ENCODE assay signal across 27 mouse cellular contexts in the genomic region with DNA sequence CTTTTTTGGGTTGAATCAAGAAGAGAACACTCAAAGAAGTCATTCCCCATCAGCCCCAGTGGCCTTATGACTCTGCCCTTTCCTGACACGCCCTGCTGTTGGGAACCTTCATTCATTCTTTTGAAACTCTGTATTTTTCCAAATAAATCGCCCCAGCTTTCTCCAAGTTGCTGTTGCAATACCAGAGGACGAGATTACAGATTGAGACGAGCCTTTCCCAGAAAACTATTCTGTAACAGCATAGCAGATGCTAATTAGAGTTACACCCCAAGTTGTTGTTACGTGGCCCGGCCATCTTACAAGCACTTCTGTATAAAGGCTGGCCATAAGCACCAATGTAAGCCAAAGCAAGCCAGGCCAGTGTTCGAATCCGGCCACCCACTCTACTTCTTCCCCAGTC. TPM values are rescaled to one million over a fixed set of nuclear protein-coding genes. Genes with fewer than 3 reads are reported as not detected.
DNase-seq lines count a peak whose midpoint lies in the region; ATAC-seq and TF ChIP-seq lines count a peak whose summit lies in the region.
"Had no signal": no experiment of that assay in that cellular context is flagged by ENCODE, and none has a peak within 500 bp of the region (broad histone marks: within the 10 kb centered on the region; RNA-seq: fewer than 3 reads in every experiment).

No protein-coding gene starts in this region.

- H3K4me3 ChIP-seq in heart, embryonic 12.5 days: no peak overlapping the region
- no peak overlapping the region for H3K4me3 ChIP-seq in bone marrow macrophage, adult 2 months (ENCODE audit: insufficient read depth, low read length)
- H3K4me3 ChIP-seq in thymus, adult 2 months (ENCODE audit: control insufficient read depth, insufficient read depth, low read length): no peak overlapping the region
- H3K4me3 ChIP-seq: embryonic facial prominence, embryonic 10.5 days; embryonic facial prominence, embryonic 15.5 days; forebrain, embryonic 13.5 days; limb, embryonic 10.5 days; limb, embryonic 15.5 days; liver, embryonic 13.5 days had no signal

- peaks cover 19% of the 10 kb centered on the region for H3K4me1 ChIP-seq in heart, embryonic 12.5 days (replicated peaks)
- H3K4me1 ChIP-seq in bone marrow macrophage, adult 2 months (ENCODE audit: control insufficient read depth, insufficient read depth, low read length): peaks cover 54% of the 10 kb centered on the region
- peaks cover 5% of the 10 kb centered on the region for H3K4me1 ChIP-seq in thymus, adult 2 months (replicated peaks; ENCODE audit: control insufficient read depth, insufficient read depth, low read length)
- H3K4me1 ChIP-seq: embryonic facial prominence, embryonic 10.5 days; embryonic facial prominence, embryonic 15.5 days; forebrain, embryonic 13.5 days; limb, embryonic 10.5 days; limb, embryonic 15.5 days had no signal

- no peak overlapping the region for H3K27ac ChIP-seq in heart, embryonic 12.5 days (ENCODE audit: poor library complexity, severe bottlenecking)
- H3K27ac ChIP-seq in bone marrow macrophage, adult 2 months (ENCODE audit: insufficient read depth, low read depth, low read length): peak overlapping the region; percentile 12; the same call in 1 of the 2 replicates
- H3K27ac ChIP-seq in thymus, adult 2 months (ENCODE audit: control insufficient read depth, insufficient read depth, low read length): no peak overlapping the region
- H3K27ac ChIP-seq: embryonic facial prominence, embryonic 10.5 days; embryonic facial prominence, embryonic 15.5 days; forebrain, embryonic 13.5 days; hindbrain, embryonic 14.5 days; limb, embryonic 10.5 days; limb, embryonic 15.5 days; liver, embryonic 13.5 days had no signal

- no peaks in the 10 kb centered on the region for H3K36me3 ChIP-seq in heart, embryonic 12.5 days
- no peaks in the 10 kb centered on the region for H3K36me3 ChIP-seq in thymus, adult 2 months (ENCODE audit: control insufficient read depth, insufficient read depth, low read length)
- H3K36me3 ChIP-seq: embryonic facial prominence, embryonic 10.5 days; embryonic facial prominence, embryonic 15.5 days; limb, embryonic 10.5 days; limb, embryonic 15.5 days; liver, embryonic 13.5 days had no signal

- TF ChIP-seq POLR2A in bone marrow macrophage, adult 2 months (IDR thresholded peaks at IDR 0.05; ENCODE audit: borderline replicate concordance, low read depth, low read length): no peak
- TF ChIP-seq POLR2A in thymus, adult 2 months (IDR thresholded peaks at IDR 0.05; ENCODE audit: control insufficient read depth, extremely low read depth, insufficient read depth, low read length, poor library complexity): no peak

- ATAC-seq in heart, embryonic 12.5 days (ENCODE audit: insufficient number of reproducible peaks, low FRiP score): no peak
- ATAC-seq: forebrain, embryonic 13.5 days; inflammation-experienced regulatory T-cells, adult 6 months; midbrain, embryonic 16.5 days had no signal

- TF ChIP-seq CTCF in bone marrow macrophage, adult 2 months (IDR thresholded peaks at IDR 0.05; ENCODE audit: low read depth, low read length): no peak
- no peak for TF ChIP-seq CTCF in thymus, adult 2 months (IDR thresholded peaks at IDR 0.05; ENCODE audit: borderline replicate concordance, control insufficient read depth, extremely low read depth, insufficient read depth, low read length, poor library complexity)

- H3K4me2 ChIP-seq in heart, embryonic 12.5 days: no peak overlapping the region
- H3K4me2 ChIP-seq: embryonic facial prominence, embryonic 15.5 days; forebrain, embryonic 13.5 days; hindbrain, embryonic 14.5 days; limb, embryonic 15.5 days; liver, embryonic 13.5 days; midbrain, embryonic 11.5 days had no signal

- H3K9me3 ChIP-seq in heart, embryonic 12.5 days (replicated peaks): no peaks in the 10 kb centered on the region
- H3K9me3 ChIP-seq: embryonic facial prominence, embryonic 10.5 days; embryonic facial prominence, embryonic 15.5 days; limb, embryonic 10.5 days; limb, embryonic 15.5 days; liver, embryonic 13.5 days had no signal

- 79% methylated on average over 8 of the region's 8 CpGs for WGBS in heart, embryonic 12.5 days
- WGBS in thymus, adult 2 months: 94% methylated on average over 8 of the region's 8 CpGs

- no peaks in the 10 kb centered on the region for H3K27me3 ChIP-seq in heart, embryonic 12.5 days (replicated peaks)
- no peaks in the 10 kb centered on the region for H3K27me3 ChIP-seq in thymus, adult 2 months (ENCODE audit: control insufficient read depth, insufficient read depth, low read length)
- H3K27me3 ChIP-seq: embryonic facial prominence, embryonic 15.5 days; forebrain, embryonic 13.5 days; limb, embryonic 15.5 days; liver, embryonic 13.5 days had no signal

- no peak overlapping the region for H3K9ac ChIP-seq in heart, embryonic 12.5 days
- H3K9ac ChIP-seq: embryonic facial prominence, embryonic 15.5 days; forebrain, embryonic 13.5 days; hindbrain, embryonic 14.5 days; limb, embryonic 15.5 days; liver, embryonic 13.5 days had no signal

- DNase-seq in gastrocnemius, adult 18-20 months (ENCODE audit: low spot score): peak; percentile 50
- no peak for DNase-seq in gastrocnemius, postnatal 25 days
- DNase-seq in heart, adult 8-10 months (ENCODE audit: low spot score): peak; percentile 59
- peak; percentile 42 for DNase-seq in 3T3-L1 (ENCODE audit: low read depth, low spot score)
- no peak for DNase-seq in thymus, adult 2 months
- DNase-seq in adrenal gland, postnatal 10 days: no peak
- DNase-seq: adrenal gland, postnatal 14 days; cerebellum, adult 2 months; cerebellum, postnatal 25 days; heart, postnatal 4 days; kidney, adult 11 months; kidney, postnatal 14 days; layer of hippocampus, adult 9-11 months; liver, embryonic 13.5 days; right cerebral cortex, postnatal 4 days; thymus, postnatal 25 days had no signal

RNA-seq across cellular contexts. Expression of a gene that starts 14.8 kb away (rescaled TPM):
- 1 to 10 TPM; 7.1 to 8.1 TPM for total RNA-seq in gastrocnemius, adult 18-20 months (2021)
- 1 to 10 TPM; 6.6 to 7.2 TPM for total RNA-seq in gastrocnemius, postnatal 25 days (2021)
- 10 to 100 TPM; 17.8 to 19.7 (median 19.4) TPM for total RNA-seq in heart, adult 8-10 months (2022)
- polyA plus RNA-seq in heart, embryonic 12.5 days (2016; fragmentation: Nextera tagmentation; extraction: Ambion mirVana): 4.1 and 4.2 TPM in 2 replicates
- polyA plus RNA-seq in bone marrow macrophage, adult 2 months (2012; ENCODE audit: insufficient read depth, insufficient read length, missing spikeins): 18.2 and 23.9 TPM in 2 replicates
- 13.5 and 18.3 TPM in 2 replicates for polyA plus RNA-seq in thymus, adult 2 months (2012; rRNA removed)
- 10 to 100 TPM in 1 of 2 experiments, 1 to 10 TPM in 1; 8.9 to 13.7 TPM for total RNA-seq in adrenal gland, postnatal 10 days (2021)

RNA-seq across cellular contexts. Expression of a gene that starts 35.1 kb away (rescaled TPM):
- total RNA-seq in gastrocnemius, adult 18-20 months (2021): 1 to 10 TPM; 6.6 to 8.3 TPM
- 1 to 10 TPM; 7.4 to 8.8 TPM for total RNA-seq in gastrocnemius, postnatal 25 days (2021)
- 10 to 100 TPM; 24.9 to 36.1 (median 27.0) TPM for total RNA-seq in heart, adult 8-10 months (2022)
- polyA plus RNA-seq in heart, embryonic 12.5 days (2016; fragmentation: Nextera tagmentation; extraction: Ambion mirVana): 5.8 and 6.9 TPM in 2 replicates
- polyA plus RNA-seq in bone marrow macrophage, adult 2 months (2012; ENCODE audit: insufficient read depth, insufficient read length, missing spikeins): 5.1 and 8.7 TPM in 2 replicates
- 1.2 and 1.8 TPM in 2 replicates for polyA plus RNA-seq in thymus, adult 2 months (2012; rRNA removed)
- total RNA-seq in adrenal gland, postnatal 10 days (2021): 1 to 10 TPM; 8.3 to 9.2 TPM

Comparison
In these comparisons a context has a peak if more than half of its experiments do, and no peak if none do; other contexts are left out.
1. DNase-seq: peak in gastrocnemius, adult 18-20 months (single experiment), heart, adult 8-10 months (single experiment) and 3T3-L1 (single experiment); none in gastrocnemius, postnatal 25 days (single experiment), thymus, adult 2 months (single experiment) and adrenal gland, postnatal 10 days (single experiment).